Mouse (Mus musculus) forebrain, postnatal 0 days (tissue): Measurements from ENCODE around the gene Fnbp1. TPM values are rescaled to one million over a fixed set of nuclear protein-coding genes. Genes with fewer than 3 reads are reported as not detected.
A peak's percentile ranks its signal among the peaks of the same experiment; 100 is the strongest.

Source experiments
- ATAC-seq: fragments of 200-750 bp; cut with Nextera tagmentation; 2 replicates; pipeline ENCODE4 v1.8.0; 2017; ENCODE audit warnings: mild to moderate bottlenecking, moderate library complexity
- DNase-seq: peaks from one replicate; pipeline ENCODE4 v3.0.0-alpha.2; 2015
- H3K27ac ChIP-seq: fragments of 300-500 bp; sonication (generic); 2 replicates; pipeline ENCODE4 v1.5.1; 2014; ENCODE audit warnings: low read depth, mild to moderate bottlenecking, antibody characterized with exemption, low read length, moderate library complexity, mixed read lengths
- H3K27me3 ChIP-seq: fragments of 300-500 bp; sonication (generic); 2 replicates; pipeline ENCODE4 v1.6.1; 2014; ENCODE audit warnings: mild to moderate bottlenecking, low read length, mixed read lengths; ENCODE audit not compliant: insufficient read depth
- H3K36me3 ChIP-seq: fragments of 300-500 bp; sonication (generic); 2 replicates; pipeline ENCODE4 v1.6.1; 2014; ENCODE audit warnings: mild to moderate bottlenecking, moderate library complexity; ENCODE audit not compliant: insufficient read depth
- H3K4me1 ChIP-seq: fragments of 300-500 bp; sonication (generic); 2 replicates; pipeline ENCODE4 v1.6.1; 2014; ENCODE audit warnings: antibody characterized with exemption; ENCODE audit not compliant: insufficient read depth
- H3K4me2 ChIP-seq: fragments of 300-500 bp; sonication (generic); 2 replicates; pipeline ENCODE4 v1.6.1; 2014; ENCODE audit warnings: low read depth, mild to moderate bottlenecking, moderate library complexity
- H3K4me3 ChIP-seq: fragments of 300-500 bp; sonication (generic); 2 replicates; pipeline ENCODE4 v1.5.1; 2014; ENCODE audit warnings: low read depth, low read length, mixed read lengths
- H3K9ac ChIP-seq: fragments of 300-500 bp; sonication (generic); 2 replicates; pipeline ENCODE4 v1.6.1; 2014; ENCODE audit warnings: mild to moderate bottlenecking
- H3K9me3 ChIP-seq: fragments of 300-500 bp; sonication (generic); 2 replicates; pipeline ENCODE4 v1.6.1; 2016; ENCODE audit warnings: low read length
- CTCF ChIP-seq: sonication (generic); IDR thresholded peaks from 2 replicates; pipeline ENCODE4 v1.5.1; 2016; ENCODE audit warnings: antibody characterized with exemption, control low read depth, low read depth
- WGBS: fragments of 180-500 bp; shearing (Covaris S2); extraction: QIAGEN DNeasy Blood & Tissue Kit; methylation state at CpG from one replicate; pipeline ENCODE4 v1.1.7; 2014; 5-methylcytosine and 5-hydroxymethylcytosine counted together
- polyA plus RNA-seq: library from polyadenylated mRNA; unstranded; fragments of >200 nt; fragmentation: Nextera tagmentation; extraction: Ambion mirVana; gene quantifications from 2 replicates; pipeline ENCODE4 v1.2.1, GENCODE M21; 2015
- total RNA-seq: library from RNA; depleted of rRNA; stranded (reverse); fragments of >200 nt; gene quantifications from 2 replicates; pipeline ENCODE4 v1.2.3, GENCODE M21; 2014

The Fnbp1 gene
- total and polyA plus RNA-seq, 2 experiments from 2014 or later: 13.3 to 20.1 TPM

GRCm38 (mm10) chr2:30998443-30999260, 143.2 kb downstream of the Fnbp1 start:
- H3K9ac ChIP-seq: no peak overlapping the region
- no peak overlapping the region for H3K27ac ChIP-seq
- no peak overlapping the region for H3K4me2 ChIP-seq
- ATAC-seq (no peak), DNase-seq (no peak)
- H3K27me3 ChIP-seq: no peaks in the 10 kb centered on the region
- H3K36me3 ChIP-seq: peaks cover 30% of the 10 kb centered on the region
- no peak for TF ChIP-seq CTCF
- H3K4me1 ChIP-seq: no peaks in the 10 kb centered on the region
- H3K4me3 ChIP-seq: no peak overlapping the region
- no peaks in the 10 kb centered on the region for H3K9me3 ChIP-seq
- WGBS: 74% methylated on average over 8 of the region's 8 CpGs

GRCm38 (mm10) chr2:30995432-30995996, 146.3 kb downstream of the Fnbp1 start:
- Histone ChIP-seq H3K9ac (no peak overlapping the region), H3K36me3 (peaks cover 9% of the 10 kb centered on the region; the same call in 1 of the 2 replicates), H3K4me3 (no peak overlapping the region), H3K27me3 (no peaks in the 10 kb centered on the region), H3K9me3 (no peaks in the 10 kb centered on the region), H3K4me1 (no peaks in the 10 kb centered on the region), H3K27ac (no peak overlapping the region), H3K4me2 (no peak overlapping the region)
- ATAC-seq (no peak), DNase-seq (no peak)
- 73% methylated on average over 11 of the region's 11 CpGs for WGBS
- no peak for TF ChIP-seq CTCF

- H3K4me2 ChIP-seq: no peak overlapping the region
- no peak overlapping the region for H3K9ac ChIP-seq
- no peaks in the 10 kb centered on the region for H3K9me3 ChIP-seq
- no peak for DNase-seq
- 94% methylated on average over 4 of the region's 4 CpGs for WGBS
- H3K4me1 ChIP-seq: no peaks in the 10 kb centered on the region
- no peak overlapping the region for H3K4me3 ChIP-seq
- no peak for ATAC-seq
- no peak overlapping the region for H3K27ac ChIP-seq
- H3K27me3 ChIP-seq: no peaks in the 10 kb centered on the region
- H3K36me3 ChIP-seq: peaks cover 5% of the 10 kb centered on the region; the same call in 1 of the 2 replicates
- no peak for TF ChIP-seq CTCF
These were observed 147.0 kb downstream of the Fnbp1 start for GRCm38 (mm10) chr2:30994853-30995252.

- H3K36me3 ChIP-seq: no peaks in the 10 kb centered on the region
- H3K4me3 ChIP-seq: no peak overlapping the region
- H3K27ac ChIP-seq: no peak overlapping the region
- H3K4me1 ChIP-seq: no peaks in the 10 kb centered on the region
- DNase-seq (no peak), ATAC-seq (no peak)
- no peak overlapping the region for H3K4me2 ChIP-seq
- TF ChIP-seq CTCF: no peak
- 94% methylated on average over 9 of the region's 9 CpGs for WGBS
- no peaks in the 10 kb centered on the region for H3K27me3 ChIP-seq
- H3K9me3 ChIP-seq: no peaks in the 10 kb centered on the region
- no peak overlapping the region for H3K9ac ChIP-seq
These were observed 151.6 kb downstream of the Fnbp1 start for GRCm38 (mm10) chr2:30990221-30990620.

- Histone ChIP-seq H3K4me1 (peaks cover 7% of the 10 kb centered on the region; the same call in 1 of the 2 replicates), H3K4me2 (no peak overlapping the region), H3K27me3 (no peaks in the 10 kb centered on the region), H3K36me3 (no peaks in the 10 kb centered on the region), H3K27ac (no peak overlapping the region), H3K4me3 (no peak overlapping the region), H3K9me3 (no peaks in the 10 kb centered on the region), H3K9ac (no peak overlapping the region)
- no peak for DNase-seq
- ATAC-seq: no peak
- 31% methylated on average over 17 of the region's 17 CpGs for WGBS
- TF ChIP-seq CTCF: no peak
These were observed 156.4 kb downstream of the Fnbp1 start for GRCm38 (mm10) chr2:30985111-30986020.

GRCm38 (mm10) chr2:30983024-30983423, 158.8 kb downstream of the Fnbp1 start:
- peak overlapping the region; percentile 72 for H3K4me2 ChIP-seq
- H3K9me3 ChIP-seq: no peaks in the 10 kb centered on the region
- WGBS: 47% methylated on average over 7 of the region's 7 CpGs
- peaks cover 7% of the 10 kb centered on the region; the same call in 1 of the 2 replicates for H3K4me1 ChIP-seq
- H3K27me3 ChIP-seq: no peaks in the 10 kb centered on the region
- no peak for TF ChIP-seq CTCF
- peak overlapping the region; percentile 58 for H3K9ac ChIP-seq
- no peak overlapping the region for H3K27ac ChIP-seq
- peak overlapping the region; percentile 80 for H3K4me3 ChIP-seq
- H3K36me3 ChIP-seq: peaks cover 17% of the 10 kb centered on the region
- ATAC-seq (no peak), DNase-seq (peak; percentile 13)
